Mouse (Mus musculus) stomach, embryonic 16.5 days (tissue): ENCODE results near the gene Igdcc3. TPM values are rescaled to one million over a fixed set of nuclear protein-coding genes. Genes with fewer than 3 reads are reported as not detected.

Experiments
- ATAC-seq: fragments of 200-750 bp; cut with Nextera tagmentation; 2 replicates; pipeline ENCODE4 v1.8.0; 2017; ENCODE audit warnings: moderate number of reproducible peaks, moderate TSS enrichment; ENCODE audit not compliant: insufficient read depth, low FRiP score
- H3K27ac ChIP-seq: fragments of 300-500 bp; sonication (generic); 2 replicates; pipeline ENCODE4 v1.5.1; 2014; ENCODE audit warnings: low read length
- H3K27me3 ChIP-seq: fragments of 300-500 bp; sonication (generic); 2 replicates; pipeline ENCODE4 v1.6.1; 2014; ENCODE audit warnings: low read length, control low read depth, mixed read lengths; ENCODE audit not compliant: control insufficient read depth, insufficient read depth
- H3K36me3 ChIP-seq: fragments of 300-500 bp; sonication (generic); 2 replicates; pipeline ENCODE4 v1.6.1; 2014; ENCODE audit warnings: low read length; ENCODE audit not compliant: control insufficient read depth, insufficient read depth
- H3K4me1 ChIP-seq: fragments of 300-500 bp; sonication (generic); 2 replicates; pipeline ENCODE4 v1.6.1; 2014; ENCODE audit warnings: low read length, control low read depth, mixed read lengths; ENCODE audit not compliant: control insufficient read depth, insufficient read depth
- H3K4me2 ChIP-seq: fragments of 300-500 bp; sonication (generic); 2 replicates; pipeline ENCODE4 v1.6.1; 2014; ENCODE audit warnings: low read depth, low read length, mixed read lengths
- H3K4me3 ChIP-seq: fragments of 300-500 bp; sonication (generic); replicated peaks from 2 replicates; pipeline ENCODE4 v1.5.1; 2014; ENCODE audit warnings: mild to moderate bottlenecking, low read length
- H3K9ac ChIP-seq: fragments of 300-500 bp; sonication (generic); 2 replicates; pipeline ENCODE4 v1.6.1; 2014; ENCODE audit warnings: low read length
- H3K9me3 ChIP-seq: fragments of 300-500 bp; sonication (generic); replicated peaks from 2 replicates; pipeline ENCODE4 v1.6.1; 2016; ENCODE audit warnings: low read length, control low read depth; ENCODE audit not compliant: control insufficient read depth
- WGBS: fragments of 180-500 bp; shearing (Covaris S2); extraction: QIAGEN DNeasy Blood & Tissue Kit; methylation state at CpG from one replicate; pipeline ENCODE4 v1.1.7; 2014; 5-methylcytosine and 5-hydroxymethylcytosine counted together
- polyA plus RNA-seq: library from polyadenylated mRNA; unstranded; fragments of >200 nt; fragmentation: Nextera tagmentation; extraction: Ambion mirVana; gene quantifications from 2 replicates; pipeline ENCODE4 v1.2.1, GENCODE M21; 2015

Gene Igdcc3
- polyA plus RNA-seq, 1 experiment from 2014 or later = 0.44 TPM

- WGBS = 17% methylated on average over 24 of the region's 24 CpGs
- peaks cover 32% of the 10 kb centered on the region for H3K4me1 ChIP-seq
- no peaks in the 10 kb centered on the region for H3K36me3 ChIP-seq
- no peaks in the 10 kb centered on the region for H3K9me3 ChIP-seq
- H3K9ac ChIP-seq = peak overlapping the region; percentile 68
- no peaks in the 10 kb centered on the region for H3K27me3 ChIP-seq
- H3K4me2 ChIP-seq = peak overlapping the region; percentile 36
- H3K27ac ChIP-seq = peak overlapping the region; percentile 93
- 0 out of 2 replicates have a peak overlapping the region, but pooled peaks have one; percentile 9 for H3K4me3 ChIP-seq
- ATAC-seq = peak; percentile 52; the same call in 1 of the 2 replicates
Measured at GRCm38 (mm10) chr9:65109132-65110072, 31.6 kb upstream of the Igdcc3 start.

DNA sequence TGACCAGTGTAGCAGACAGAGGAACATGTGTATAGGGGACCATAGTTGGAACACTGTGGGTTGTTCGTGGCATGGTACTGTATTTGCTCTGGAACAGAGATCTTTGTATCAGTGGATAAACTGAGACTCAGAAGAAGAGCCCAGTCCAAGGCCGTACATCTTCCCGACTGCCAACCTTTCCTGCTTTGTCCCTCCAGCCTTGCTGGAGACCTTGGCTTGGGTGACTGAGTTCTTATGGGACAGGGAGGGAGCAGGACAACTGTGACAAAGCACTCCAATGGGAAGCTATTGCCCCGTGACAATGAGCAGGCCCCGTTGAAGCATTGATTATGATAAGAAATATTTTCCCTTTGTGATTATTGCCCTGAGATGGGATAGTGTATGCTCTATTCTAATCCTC is 29.3 kb upstream of the Igdcc3 start:
- H3K36me3 ChIP-seq = no peaks in the 10 kb centered on the region
- no peak overlapping the region for H3K4me3 ChIP-seq
- H3K4me2 ChIP-seq = no peak overlapping the region
- no peak overlapping the region for H3K9ac ChIP-seq
- H3K9me3 ChIP-seq = no peaks in the 10 kb centered on the region
- ATAC-seq = no peak
- H3K4me1 ChIP-seq = peaks cover 24% of the 10 kb centered on the region
- no peak overlapping the region for H3K27ac ChIP-seq
- H3K27me3 ChIP-seq = no peaks in the 10 kb centered on the region
- WGBS = 89% methylated on average over 5 of the region's 5 CpGs

- H3K36me3 ChIP-seq = 0 out of 2 replicates have a peak, but pooled peaks cover 6% of the 10 kb centered on the region
- WGBS = 90% methylated on average over 2 of the region's 2 CpGs
Measured at GRCm38 (mm10) chr9:65113694-65114093, 27.3 kb upstream of the Igdcc3 start.

GRCm38 (mm10) chr9:65115891-65116290 is 25.1 kb upstream of the Igdcc3 start:
- no peak overlapping the region for H3K4me2 ChIP-seq
- no peaks in the 10 kb centered on the region for H3K27me3 ChIP-seq
- H3K4me1 ChIP-seq = peaks cover 5% of the 10 kb centered on the region; the same call in 1 of the 2 replicates
- H3K27ac ChIP-seq = no peak overlapping the region
- H3K36me3 ChIP-seq = 0 out of 2 replicates have a peak, but pooled peaks cover 9% of the 10 kb centered on the region
- no peak for ATAC-seq
- H3K9ac ChIP-seq = no peak overlapping the region
- 65% methylated on average over 2 of the region's 2 CpGs for WGBS
- H3K9me3 ChIP-seq = no peaks in the 10 kb centered on the region
- H3K4me3 ChIP-seq = no peak overlapping the region

More at GRCm38 (mm10) chr9:65113694-65114093, 27.3 kb upstream of the Igdcc3 start:
- H3K27ac ChIP-seq = no peak overlapping the region
- no peak overlapping the region for H3K9ac ChIP-seq
- H3K4me3 ChIP-seq = no peak overlapping the region
- H3K4me1 ChIP-seq = peaks cover 18% of the 10 kb centered on the region
- H3K4me2 ChIP-seq = no peak overlapping the region
- ATAC-seq = no peak
- no peaks in the 10 kb centered on the region for H3K27me3 ChIP-seq
- no peaks in the 10 kb centered on the region for H3K9me3 ChIP-seq

DNA sequence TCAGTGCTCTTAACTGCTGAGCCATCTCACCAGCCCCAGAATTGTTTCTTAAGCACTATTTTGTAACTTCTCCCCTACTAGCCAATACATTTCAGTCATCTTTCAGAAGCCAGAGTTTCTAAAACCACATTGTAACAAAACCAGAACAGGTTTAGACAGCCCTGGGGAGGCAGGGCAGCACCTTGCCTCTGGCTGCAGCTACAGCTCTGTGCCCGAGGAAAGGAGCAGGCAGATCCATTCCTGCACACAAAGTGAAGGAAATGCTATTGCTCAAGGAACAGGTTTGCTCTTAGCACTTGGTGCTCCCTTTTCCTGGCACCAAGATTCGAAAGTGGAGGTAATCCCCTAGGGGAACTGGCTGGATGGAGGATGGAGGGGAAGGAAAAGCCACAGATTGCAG is 23.5 kb upstream of the Igdcc3 start:
- H3K9ac ChIP-seq = no peak overlapping the region
- H3K36me3 ChIP-seq = 0 out of 2 replicates have a peak, but pooled peaks cover 9% of the 10 kb centered on the region
- peaks cover 5% of the 10 kb centered on the region; the same call in 1 of the 2 replicates for H3K4me1 ChIP-seq
- no peaks in the 10 kb centered on the region for H3K27me3 ChIP-seq
- no peak overlapping the region for H3K4me3 ChIP-seq
- H3K4me2 ChIP-seq = no peak overlapping the region
- H3K27ac ChIP-seq = no peak overlapping the region
- H3K9me3 ChIP-seq = no peaks in the 10 kb centered on the region
- 64% methylated on average over 2 of the region's 2 CpGs for WGBS
- ATAC-seq = no peak

- Histone ChIP-seq H3K9ac (no peak overlapping the region), H3K4me3 (no peak overlapping the region), H3K27ac (no peak overlapping the region), H3K9me3 (no peaks in the 10 kb centered on the region), H3K4me1 (peaks cover 10% of the 10 kb centered on the region; the same call in 1 of the 2 replicates), H3K4me2 (no peak overlapping the region), H3K36me3 (0 out of 2 replicates have a peak, but pooled peaks cover 12% of the 10 kb centered on the region), H3K27me3 (no peaks in the 10 kb centered on the region)
- 15% methylated on average over 3 of the region's 3 CpGs for WGBS
- ATAC-seq = peak; percentile 51; the same call in 1 of the 2 replicates
Measured at GRCm38 (mm10) chr9:65120935-65121334, 20.1 kb upstream of the Igdcc3 start.

DNA sequence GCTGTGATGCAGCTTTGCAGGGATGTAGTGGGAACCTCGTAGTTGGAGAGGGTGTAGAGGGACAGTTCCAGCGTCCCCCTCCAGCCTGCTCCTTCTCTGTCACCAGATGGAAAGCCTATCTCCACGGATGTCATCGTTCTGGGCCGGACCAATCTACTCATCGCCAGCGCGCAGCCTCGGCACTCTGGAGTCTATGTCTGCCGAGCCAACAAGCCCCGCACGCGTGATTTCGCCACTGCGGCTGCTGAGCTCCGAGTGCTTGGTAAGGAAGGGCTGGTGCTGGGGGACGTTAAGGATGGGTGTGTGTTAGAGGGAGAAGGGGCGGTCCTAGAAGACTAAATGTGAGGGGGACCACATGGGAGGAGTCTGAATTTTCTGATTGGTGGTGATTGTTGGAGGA is 18.4 kb upstream of the Igdcc3 start:
- WGBS = 32% methylated on average over 18 of the region's 18 CpGs
- Histone ChIP-seq H3K4me2 (no peak overlapping the region), H3K27me3 (no peaks in the 10 kb centered on the region), H3K4me3 (no peak overlapping the region), H3K27ac (no peak overlapping the region), H3K9me3 (no peaks in the 10 kb centered on the region), H3K36me3 (0 out of 2 replicates have a peak, but pooled peaks cover 12% of the 10 kb centered on the region), H3K9ac (no peak overlapping the region), H3K4me1 (peaks cover 10% of the 10 kb centered on the region; the same call in 1 of the 2 replicates)
- no peak for ATAC-seq

DNA sequence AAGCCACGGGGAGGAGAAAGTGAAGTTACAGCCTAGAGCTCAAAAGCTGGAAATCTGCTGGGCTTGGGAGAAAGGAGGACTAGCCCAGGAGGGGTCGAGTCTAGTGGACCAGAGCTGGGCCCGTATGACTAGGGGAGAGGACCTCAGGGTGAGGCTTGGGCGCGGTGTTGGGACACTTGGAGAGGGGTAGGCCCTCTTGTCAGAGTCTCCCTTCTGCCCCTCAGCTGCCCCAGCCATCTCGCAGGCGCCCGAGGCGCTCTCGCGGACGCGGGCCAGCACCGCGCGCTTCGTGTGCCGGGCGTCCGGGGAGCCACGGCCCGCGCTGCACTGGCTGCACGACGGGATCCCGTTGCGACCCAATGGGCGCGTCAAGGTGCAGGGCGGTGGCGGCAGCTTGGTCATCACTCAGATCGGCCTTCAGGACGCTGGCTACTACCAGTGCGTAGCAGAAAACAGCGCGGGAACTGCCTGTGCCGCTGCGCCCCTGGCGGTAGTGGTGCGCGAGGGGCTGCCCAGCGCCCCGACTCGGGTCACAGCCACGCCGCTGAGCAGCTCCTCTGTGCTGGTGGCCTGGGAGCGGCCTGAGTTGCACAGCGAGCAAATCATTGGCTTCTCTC is 17.3 kb upstream of the Igdcc3 start:
- H3K9me3 ChIP-seq = no peaks in the 10 kb centered on the region
- H3K4me3 ChIP-seq = peak overlapping the region; percentile 32
- H3K9ac ChIP-seq = peak overlapping the region; percentile 61
- 16% methylated on average over 48 of the region's 48 CpGs for WGBS
- peaks cover 5% of the 10 kb centered on the region; the same call in 1 of the 2 replicates for H3K4me1 ChIP-seq
- no peaks in the 10 kb centered on the region for H3K27me3 ChIP-seq
- peak overlapping the region; percentile 57 for H3K4me2 ChIP-seq
- H3K27ac ChIP-seq = no peak overlapping the region
- peak; percentile 33; the same call in 1 of the 2 replicates for ATAC-seq
- 0 out of 2 replicates have a peak, but pooled peaks cover 7% of the 10 kb centered on the region for H3K36me3 ChIP-seq
